22 mouse cellular contexts compared by ENCODE assay signal in genomic region chr8:90243957-90244356, GRCm38 (mm10).
DNase-seq lines count a peak whose midpoint lies in the region; ATAC-seq and TF ChIP-seq lines count a peak whose summit lies in the region.
"Had no signal": no experiment of that assay in that cellular context is flagged by ENCODE, and none has a peak within 500 bp of the region (broad histone marks: within the 10 kb centered on the region; RNA-seq: fewer than 3 reads in every experiment).

No protein-coding gene starts in this region.

- 80% methylated on average over 5 of the region's 5 CpGs for WGBS in embryonic facial prominence, embryonic 14.5 days
- 87% methylated on average over 5 of the region's 5 CpGs for WGBS in embryonic facial prominence, embryonic 10.5 days
- 76% methylated on average over 5 of the region's 5 CpGs for WGBS in hindbrain, embryonic 12.5 days
- whole genome bisulfite sequencing in hindbrain, postnatal 0 days, result 73% methylated on average over 5 of the region's 5 CpGs
- WGBS in neural tube, embryonic 13.5 days, result 54% methylated on average over 5 of the region's 5 CpGs
- 56% methylated on average over 5 of the region's 5 CpGs for WGBS in neural tube, embryonic 15.5 days

- no peaks in the 10 kb centered on the region for H3K4me1 ChIP-seq in embryonic facial prominence, embryonic 14.5 days (ENCODE audit: control insufficient read depth, insufficient read depth, low read length)
- peaks cover 20% of the 10 kb centered on the region for H3K4me1 ChIP-seq in embryonic facial prominence, embryonic 10.5 days
- peaks cover 34% of the 10 kb centered on the region for H3K4me1 ChIP-seq in hindbrain, embryonic 12.5 days
- no peaks in the 10 kb centered on the region; the same call in 1 of the 2 replicates for H3K4me1 ChIP-seq in hindbrain, postnatal 0 days (ENCODE audit: insufficient read depth, low read length)
- H3K4me1 ChIP-seq in neural tube, embryonic 13.5 days (replicated peaks), result peaks cover 72% of the 10 kb centered on the region
- peaks cover 21% of the 10 kb centered on the region for H3K4me1 ChIP-seq in neural tube, embryonic 15.5 days
- H3K4me1 ChIP-seq: liver, embryonic 12.5 days; megakaryocyte, embryonic 14.5 days had no signal

- no peak overlapping the region for H3K4me3 ChIP-seq in embryonic facial prominence, embryonic 14.5 days (ENCODE audit: low read depth, low read length)
- H3K4me3 ChIP-seq in embryonic facial prominence, embryonic 10.5 days, result no peak overlapping the region
- H3K4me3 ChIP-seq in hindbrain, embryonic 12.5 days, result no peak overlapping the region
- no peak overlapping the region for H3K4me3 ChIP-seq in hindbrain, postnatal 0 days (ENCODE audit: low read length)
- no peak overlapping the region for H3K4me3 ChIP-seq in neural tube, embryonic 13.5 days
- H3K4me3 ChIP-seq in neural tube, embryonic 15.5 days (replicated peaks), result no peak overlapping the region
- H3K4me3 ChIP-seq: heart, adult 2 months; heart, embryonic 13.5 days; kidney, embryonic 15.5 days; layer of hippocampus, adult 2 months; liver, embryonic 12.5 days; megakaryocyte, embryonic 14.5 days had no signal

- peak; percentile 57; the same call in 1 of the 2 replicates for ATAC-seq in embryonic facial prominence, embryonic 14.5 days (ENCODE audit: low read depth)
- ATAC-seq in hindbrain, embryonic 12.5 days (ENCODE audit: low FRiP score), result no peak
- no peak for ATAC-seq in hindbrain, postnatal 0 days
- ATAC-seq in neural tube, embryonic 13.5 days (ENCODE audit: low read depth), result peak; percentile 24; the same call in 1 of the 2 replicates
- ATAC-seq in neural tube, embryonic 15.5 days (ENCODE audit: low FRiP score), result no peak
- ATAC-seq: activated CD4-positive, CD25-positive, alpha-beta regulatory T cell, adult 4 months; liver, embryonic 12.5 days; liver, postnatal 0 days had no signal

- H3K9me3 ChIP-seq in embryonic facial prominence, embryonic 14.5 days (ENCODE audit: control insufficient read depth, low read length), result no peaks in the 10 kb centered on the region
- H3K9me3 ChIP-seq in embryonic facial prominence, embryonic 10.5 days, result no peaks in the 10 kb centered on the region
- H3K9me3 ChIP-seq in hindbrain, embryonic 12.5 days (replicated peaks), result no peaks in the 10 kb centered on the region
- H3K9me3 ChIP-seq in hindbrain, postnatal 0 days (ENCODE audit: low read length), result no peaks in the 10 kb centered on the region
- H3K9me3 ChIP-seq in neural tube, embryonic 13.5 days, result no peaks in the 10 kb centered on the region
- H3K9me3 ChIP-seq in neural tube, embryonic 15.5 days (replicated peaks), result no peaks in the 10 kb centered on the region
- H3K9me3 ChIP-seq: heart, embryonic 13.5 days; kidney, embryonic 15.5 days; liver, embryonic 12.5 days had no signal

- H3K27me3 ChIP-seq in embryonic facial prominence, embryonic 14.5 days (replicated peaks; ENCODE audit: control insufficient read depth, insufficient read depth, low read length), result no peaks in the 10 kb centered on the region
- H3K27me3 ChIP-seq in embryonic facial prominence, embryonic 10.5 days (replicated peaks; ENCODE audit: low read depth, poor library complexity, severe bottlenecking), result peaks cover 7% of the 10 kb centered on the region; the same call in 1 of the 2 replicates
- H3K27me3 ChIP-seq in hindbrain, embryonic 12.5 days, result no peaks in the 10 kb centered on the region
- H3K27me3 ChIP-seq in hindbrain, postnatal 0 days (ENCODE audit: insufficient read depth, low read length), result no peaks in the 10 kb centered on the region
- H3K27me3 ChIP-seq in neural tube, embryonic 13.5 days, result no peaks in the 10 kb centered on the region
- H3K27me3 ChIP-seq in neural tube, embryonic 15.5 days (replicated peaks), result no peaks in the 10 kb centered on the region
- H3K27me3 ChIP-seq: CH12.LX; heart, embryonic 13.5 days; kidney, embryonic 15.5 days; liver, embryonic 12.5 days; megakaryocyte, embryonic 14.5 days had no signal

- intact Hi-C loops in left cerebral cortex, postnatal 25 days (cut with DNase I), result no loop called here

- DNase-seq in embryonic facial prominence, embryonic 14.5 days (ENCODE audit: low spot score), result peak; percentile 44
- no peak for DNase-seq in embryonic facial prominence, embryonic 10.5 days (ENCODE audit: low spot score)
- DNase-seq in hindbrain, postnatal 0 days (ENCODE audit: low spot score), result no peak
- no peak for DNase-seq in layer of hippocampus, postnatal 25 days (ENCODE audit: extremely low spot score in 1 of 2, low spot score in 1 of 2)
- no peak for DNase-seq in left cerebral cortex, postnatal 25 days (ENCODE audit: low spot score in 2 of 2)
- DNase-seq: adrenal gland, adult 2 months; cerebellum, adult 8-10 months; heart, adult 2 months; liver, postnatal 0 days; lung, postnatal 4 days; thymus, adult 2 months; thymus, postnatal 36 days had no signal

- no peak overlapping the region for H3K9ac ChIP-seq in embryonic facial prominence, embryonic 14.5 days (ENCODE audit: low read depth, low read length)
- no peak overlapping the region for H3K9ac ChIP-seq in hindbrain, embryonic 12.5 days
- H3K9ac ChIP-seq in hindbrain, postnatal 0 days (replicated peaks; ENCODE audit: low read length), result no peak overlapping the region
- H3K9ac ChIP-seq in neural tube, embryonic 13.5 days, result no peak overlapping the region
- no peak overlapping the region for H3K9ac ChIP-seq in neural tube, embryonic 15.5 days (replicated peaks)
- H3K9ac ChIP-seq: heart, embryonic 13.5 days; kidney, embryonic 15.5 days; liver, embryonic 12.5 days; liver, postnatal 0 days had no signal

- H3K4me2 ChIP-seq in embryonic facial prominence, embryonic 14.5 days (ENCODE audit: low read depth, low read length), result no peak overlapping the region
- H3K4me2 ChIP-seq in hindbrain, embryonic 12.5 days (replicated peaks), result no peak overlapping the region
- H3K4me2 ChIP-seq in hindbrain, postnatal 0 days (ENCODE audit: low read depth, low read length), result no peak overlapping the region
- H3K4me2 ChIP-seq in neural tube, embryonic 13.5 days, result no peak overlapping the region
- no peak overlapping the region for H3K4me2 ChIP-seq in neural tube, embryonic 15.5 days
- H3K4me2 ChIP-seq: heart, embryonic 13.5 days; kidney, embryonic 15.5 days; liver, embryonic 12.5 days had no signal

- H3K36me3 ChIP-seq in embryonic facial prominence, embryonic 14.5 days (ENCODE audit: control insufficient read depth, insufficient read depth, low read length), result peaks cover 8% of the 10 kb centered on the region; the same call in 1 of the 2 replicates
- peaks cover 12% of the 10 kb centered on the region for H3K36me3 ChIP-seq in embryonic facial prominence, embryonic 10.5 days (replicated peaks)
- peaks cover 12% of the 10 kb centered on the region for H3K36me3 ChIP-seq in hindbrain, embryonic 12.5 days
- peaks cover 7% of the 10 kb centered on the region; the same call in 1 of the 2 replicates for H3K36me3 ChIP-seq in hindbrain, postnatal 0 days (ENCODE audit: insufficient read depth, low read length)
- peaks cover 11% of the 10 kb centered on the region for H3K36me3 ChIP-seq in neural tube, embryonic 13.5 days
- no peaks in the 10 kb centered on the region for H3K36me3 ChIP-seq in neural tube, embryonic 15.5 days
- H3K36me3 ChIP-seq: liver, embryonic 12.5 days had no signal

- no peak overlapping the region for H3K27ac ChIP-seq in embryonic facial prominence, embryonic 14.5 days (replicated peaks; ENCODE audit: low read depth, low read length)
- H3K27ac ChIP-seq in embryonic facial prominence, embryonic 10.5 days (replicated peaks), result no peak overlapping the region
- peak overlapping the region; percentile 70 for H3K27ac ChIP-seq in hindbrain, embryonic 12.5 days
- H3K27ac ChIP-seq in hindbrain, postnatal 0 days, result no peak overlapping the region
- peak overlapping the region; percentile 84 for H3K27ac ChIP-seq in neural tube, embryonic 13.5 days (replicated peaks)
- no peak overlapping the region; the same call in 1 of the 2 replicates for H3K27ac ChIP-seq in neural tube, embryonic 15.5 days (replicated peaks)
- H3K27ac ChIP-seq: heart, adult 2 months; heart, embryonic 13.5 days; kidney, embryonic 15.5 days; layer of hippocampus, adult 2 months; liver, embryonic 12.5 days had no signal

- TF ChIP-seq CTCF in hindbrain, postnatal 0 days (IDR thresholded peaks at IDR 0.05; ENCODE audit: low read depth), result no peak

Comparison
In these comparisons a context has a peak if more than half of its experiments do, and no peak if none do; other contexts are left out.
1. ATAC-seq: peak in embryonic facial prominence, embryonic 14.5 days (single experiment) and neural tube, embryonic 13.5 days (single experiment); none in hindbrain, embryonic 12.5 days (single experiment), hindbrain, postnatal 0 days (single experiment) and neural tube, embryonic 15.5 days (single experiment).
2. H3K27ac ChIP-seq: peak in hindbrain, embryonic 12.5 days (single experiment) and neural tube, embryonic 13.5 days (single experiment); none in embryonic facial prominence, embryonic 14.5 days (single experiment), embryonic facial prominence, embryonic 10.5 days (single experiment), hindbrain, postnatal 0 days (single experiment) and neural tube, embryonic 15.5 days (single experiment).